Mouse (Mus musculus) lung, embryonic 15.5 days (tissue): ENCODE results near the gene Card6. TPM values are rescaled to one million over a fixed set of nuclear protein-coding genes. Genes with fewer than 3 reads are reported as not detected.

Experiments used
- ATAC-seq: fragments of 200-750 bp; cut with Nextera tagmentation; 2 replicates; pipeline ENCODE4 v1.8.0; 2017; ENCODE audit warnings: moderate number of reproducible peaks, borderline replicate concordance; ENCODE audit not compliant: low FRiP score, low TSS enrichment; ENCODE audit errors: extremely low read depth
- H3K27ac ChIP-seq: fragments of 300-500 bp; sonication (generic); 2 replicates; pipeline ENCODE4 v1.5.1; 2015; ENCODE audit warnings: moderate library complexity, mild to moderate bottlenecking, inconsistent platforms
- H3K27me3 ChIP-seq: fragments of 300-500 bp; sonication (generic); 2 replicates; pipeline ENCODE4 v1.6.1; 2015; ENCODE audit warnings: inconsistent platforms
- H3K36me3 ChIP-seq: fragments of 300-500 bp; sonication (generic); 2 replicates; pipeline ENCODE4 v1.6.1; 2015; ENCODE audit warnings: inconsistent platforms
- H3K4me1 ChIP-seq: fragments of 300-500 bp; sonication (generic); 2 replicates; pipeline ENCODE4 v1.6.1; 2015; ENCODE audit warnings: inconsistent platforms
- H3K4me2 ChIP-seq: fragments of 300-500 bp; sonication (generic); 2 replicates; pipeline ENCODE4 v1.6.1; 2015; ENCODE audit warnings: inconsistent platforms, mild to moderate bottlenecking, moderate library complexity
- H3K4me3 ChIP-seq: fragments of 300-500 bp; sonication (generic); 2 replicates; pipeline ENCODE4 v1.5.1; 2015; ENCODE audit warnings: mild to moderate bottlenecking, inconsistent platforms
- H3K9ac ChIP-seq: fragments of 300-500 bp; sonication (generic); 2 replicates; pipeline ENCODE4 v1.6.1; 2015; ENCODE audit warnings: inconsistent platforms
- H3K9me3 ChIP-seq: fragments of 300-500 bp; sonication (generic); 2 replicates; pipeline ENCODE4 v1.6.1; 2016; ENCODE audit warnings: inconsistent platforms
- WGBS: fragments of 180-500 bp; shearing (Covaris S2); methylation state at CpG from one replicate; pipeline ENCODE4 v1.1.7; 2015; 5-methylcytosine and 5-hydroxymethylcytosine counted together
- polyA plus RNA-seq: library from polyadenylated mRNA; unstranded; fragments of >200 nt; fragmentation: Nextera tagmentation; extraction: Ambion mirVana; gene quantifications from 2 replicates; pipeline ENCODE4 v1.2.1, GENCODE M21; 2015

Card6 gene
- 1.6 and 2.0 TPM in 2 replicates for polyA plus RNA-seq

DNA sequence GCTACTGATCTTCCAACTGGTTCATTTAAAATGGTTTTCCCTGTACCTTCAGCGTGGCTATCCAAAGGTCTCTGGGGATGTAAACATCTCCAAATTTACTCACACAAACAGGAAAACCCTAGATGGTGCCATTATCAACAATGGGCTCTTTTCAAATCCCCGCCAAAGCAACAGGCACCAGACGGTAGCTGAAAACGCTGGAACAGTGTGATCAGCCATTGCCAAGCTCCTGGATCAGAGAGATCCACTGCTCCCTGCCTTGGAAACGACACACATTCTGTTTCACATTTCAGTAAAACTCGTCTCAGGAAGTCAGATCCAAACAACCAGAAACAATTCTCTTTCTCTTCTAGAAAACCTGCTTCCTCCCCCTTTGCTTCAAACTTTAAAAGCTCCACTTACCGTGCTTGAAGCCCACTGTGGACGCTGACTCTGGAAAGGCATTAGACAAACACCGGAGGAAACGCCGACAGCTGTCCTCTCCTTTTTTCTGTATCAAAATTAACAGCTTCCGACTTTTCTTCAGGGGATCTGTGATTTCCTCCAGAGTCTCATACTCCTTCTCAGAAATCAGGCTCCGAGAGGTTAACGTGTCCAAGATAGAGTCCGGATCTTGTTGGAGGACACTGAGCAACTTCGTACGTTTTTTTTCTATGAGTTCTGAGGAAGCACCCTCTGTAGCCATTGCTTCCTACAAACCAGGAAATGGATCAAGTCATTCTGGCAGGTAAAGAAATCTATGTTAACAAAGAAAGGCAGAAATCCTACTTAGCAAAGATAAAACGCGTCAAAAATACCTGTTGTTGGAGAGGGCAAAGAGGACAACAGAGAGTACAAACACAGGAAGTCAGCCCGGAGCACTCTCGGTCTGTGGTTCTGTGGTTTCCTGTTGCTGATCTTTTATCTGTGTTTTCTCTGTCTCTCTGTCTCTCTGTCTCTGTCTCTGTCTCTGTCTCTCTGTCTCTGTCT lies at the start of gene Card6:
Gene Card6, minus strand, starts transcription at position 854 of the 969 bp plus-strand sequence.
- H3K4me3 ChIP-seq = peak within 1 kb of the TSS; percentile 36
- ATAC-seq = no peak
- no peaks in the 10 kb centered on the region for H3K9me3 ChIP-seq
- H3K27ac ChIP-seq = peak within 1 kb of the TSS; percentile 60
- no peaks in the 10 kb centered on the region for H3K4me1 ChIP-seq
- H3K9ac ChIP-seq = peak within 1 kb of the TSS; percentile 29
- no peaks in the 10 kb centered on the region for H3K27me3 ChIP-seq
- peak within 1 kb of the TSS; percentile 50 for H3K4me2 ChIP-seq
- 35% methylated on average over 21 of the region's 21 CpGs for WGBS
- no peaks in the 10 kb centered on the region for H3K36me3 ChIP-seq

DNA sequence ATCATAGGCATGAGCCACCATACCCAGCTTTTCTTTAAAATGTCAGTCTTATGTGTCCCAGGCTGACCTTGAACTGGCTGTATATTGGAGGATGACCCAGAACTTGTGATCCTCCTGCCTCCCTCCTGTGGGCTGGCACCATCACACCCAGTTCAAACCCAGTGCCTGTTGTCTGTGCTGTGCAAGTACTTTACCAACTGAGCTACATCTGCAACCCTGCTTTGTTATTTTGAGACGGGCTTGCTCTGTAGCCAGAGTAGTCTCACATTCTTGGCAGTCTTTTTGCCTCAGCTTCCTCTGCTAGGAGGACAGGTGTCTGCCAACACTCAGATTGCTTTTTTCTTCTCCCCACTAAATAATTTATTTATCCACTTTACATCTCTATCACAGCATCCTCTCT lies 49.0 kb upstream of the Card6 start:
- WGBS = 68% methylated on average over 1 of the region's 1 CpGs
- no peaks in the 10 kb centered on the region for H3K27me3 ChIP-seq
- H3K36me3 ChIP-seq = 0 out of 2 replicates have a peak, but pooled peaks cover 6% of the 10 kb centered on the region
- H3K4me3 ChIP-seq = no peak overlapping the region
- H3K9me3 ChIP-seq = no peaks in the 10 kb centered on the region
- no peak overlapping the region for H3K9ac ChIP-seq
- no peak overlapping the region for H3K27ac ChIP-seq
- H3K4me1 ChIP-seq = peaks cover 12% of the 10 kb centered on the region; the same call in 1 of the 2 replicates
- ATAC-seq = no peak
- no peak overlapping the region for H3K4me2 ChIP-seq

GRCm38 (mm10) chr15:5156355-5156754 lies 48.0 kb upstream of the Card6 start:
- H3K9me3 ChIP-seq = no peaks in the 10 kb centered on the region
- 83% methylated on average over 4 of the region's 4 CpGs for WGBS
- no peak overlapping the region for H3K9ac ChIP-seq
- H3K4me1 ChIP-seq = peaks cover 12% of the 10 kb centered on the region; the same call in 1 of the 2 replicates
- no peak for ATAC-seq
- no peak overlapping the region for H3K27ac ChIP-seq
- no peak overlapping the region for H3K4me3 ChIP-seq
- no peak overlapping the region for H3K4me2 ChIP-seq
- H3K36me3 ChIP-seq = 0 out of 2 replicates have a peak, but pooled peaks cover 6% of the 10 kb centered on the region
- H3K27me3 ChIP-seq = no peaks in the 10 kb centered on the region

DNA sequence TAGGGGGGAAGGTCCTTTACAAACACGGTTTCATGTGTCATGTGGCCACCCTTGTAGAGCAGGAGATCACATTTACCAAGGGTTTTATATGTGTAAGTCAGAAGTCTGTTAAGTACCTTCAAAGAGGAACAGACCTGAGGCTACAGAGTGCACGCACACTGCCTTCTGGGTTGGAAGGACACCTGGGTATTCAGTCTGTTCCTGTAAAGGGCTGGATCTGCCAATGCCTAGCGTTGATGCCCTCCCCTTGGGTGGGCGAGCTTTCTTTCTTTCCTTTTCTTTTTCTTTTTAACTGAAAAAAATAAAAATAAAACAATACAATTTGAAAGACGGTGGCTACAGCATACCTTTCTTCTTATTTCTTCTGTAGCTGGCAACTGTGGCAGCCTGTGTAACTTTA lies 46.8 kb upstream of the Card6 start:
- no peaks in the 10 kb centered on the region for H3K9me3 ChIP-seq
- H3K27me3 ChIP-seq = no peaks in the 10 kb centered on the region
- H3K4me1 ChIP-seq = peaks cover 12% of the 10 kb centered on the region; the same call in 1 of the 2 replicates
- H3K9ac ChIP-seq = no peak overlapping the region
- H3K36me3 ChIP-seq = no peaks in the 10 kb centered on the region
- H3K4me3 ChIP-seq = no peak overlapping the region
- 67% methylated on average over 5 of the region's 5 CpGs for WGBS
- H3K27ac ChIP-seq = no peak overlapping the region
- ATAC-seq = no peak
- no peak overlapping the region for H3K4me2 ChIP-seq

DNA sequence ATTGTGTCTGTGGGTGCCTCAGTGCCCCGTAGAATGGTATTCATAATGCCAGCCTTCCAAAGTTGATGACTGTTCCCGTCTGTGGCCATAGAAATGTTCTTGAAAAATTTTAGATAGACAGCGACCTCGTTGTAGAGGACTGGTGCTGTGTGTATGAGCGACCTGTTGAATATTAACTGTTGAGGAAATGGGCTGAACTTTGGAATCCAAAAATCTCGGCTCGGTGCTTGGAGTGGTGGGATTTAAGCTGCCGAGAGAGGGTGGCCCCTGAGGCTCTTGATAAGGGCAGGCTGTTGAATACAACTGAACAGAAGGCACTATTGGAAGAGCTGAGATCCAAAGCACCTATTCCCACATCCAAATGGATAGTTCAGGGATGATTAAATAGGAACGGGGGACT lies 46.3 kb upstream of the Card6 start:
- H3K4me3 ChIP-seq = no peak overlapping the region
- no peak overlapping the region for H3K4me2 ChIP-seq
- H3K27ac ChIP-seq = no peak overlapping the region
- H3K9ac ChIP-seq = no peak overlapping the region
- H3K4me1 ChIP-seq = peaks cover 12% of the 10 kb centered on the region; the same call in 1 of the 2 replicates
- 53% methylated on average over 9 of the region's 9 CpGs for WGBS
- H3K36me3 ChIP-seq = no peaks in the 10 kb centered on the region
- ATAC-seq = no peak
- no peaks in the 10 kb centered on the region for H3K27me3 ChIP-seq
- H3K9me3 ChIP-seq = no peaks in the 10 kb centered on the region

DNA sequence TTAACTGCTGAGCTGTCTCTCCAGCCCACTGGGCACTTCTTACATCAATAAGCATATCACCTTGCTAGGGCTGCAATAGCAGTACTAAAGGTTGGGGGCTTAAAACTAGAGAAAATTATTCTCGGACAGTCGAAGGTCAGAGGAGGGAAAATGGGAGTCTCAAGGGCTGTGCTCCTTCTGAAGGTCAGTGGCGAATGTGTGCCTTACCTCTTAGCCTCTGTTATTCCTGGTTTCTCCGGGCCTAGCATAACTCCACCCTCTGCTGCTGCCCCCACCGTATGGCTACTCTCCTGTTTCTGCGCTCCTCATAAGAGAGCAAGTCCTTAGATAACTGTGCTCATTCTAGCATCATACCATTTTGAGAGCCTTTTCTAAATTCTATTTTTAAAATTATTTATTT lies 43.8 kb upstream of the Card6 start:
- H3K27me3 ChIP-seq = no peaks in the 10 kb centered on the region
- ATAC-seq = no peak

DNA sequence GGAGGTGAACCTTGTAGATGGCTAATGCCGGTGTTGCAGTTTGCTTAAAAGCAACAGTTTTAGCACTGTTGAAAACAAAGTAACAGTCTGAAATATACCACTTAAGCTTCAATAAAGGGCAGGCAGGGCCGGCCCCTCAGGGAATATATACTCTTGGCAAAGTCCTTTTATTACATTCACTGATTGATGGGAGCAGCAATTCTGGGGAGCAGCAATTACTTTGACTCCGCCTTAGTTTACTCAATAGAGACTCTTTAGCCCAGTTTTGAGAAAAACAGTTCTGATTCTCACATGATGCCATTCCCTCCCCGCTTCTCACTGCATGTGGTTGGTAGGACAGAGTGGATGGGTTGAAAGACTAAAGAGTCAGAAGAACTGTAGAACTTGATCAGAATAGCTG lies 40.8 kb upstream of the Card6 start:
- WGBS = 80% methylated on average over 4 of the region's 4 CpGs
- ATAC-seq = no peak
- peaks cover 11% of the 10 kb centered on the region for H3K4me1 ChIP-seq
- no peaks in the 10 kb centered on the region for H3K9me3 ChIP-seq
- no peaks in the 10 kb centered on the region for H3K27me3 ChIP-seq
- no peak overlapping the region for H3K9ac ChIP-seq
- no peak overlapping the region for H3K4me2 ChIP-seq
- H3K27ac ChIP-seq = no peak overlapping the region
- no peak overlapping the region for H3K4me3 ChIP-seq
- no peaks in the 10 kb centered on the region for H3K36me3 ChIP-seq

More for the DNA sequence above, 43.8 kb upstream of the Card6 start:
- Histone ChIP-seq H3K4me2 (no peak overlapping the region), H3K9me3 (no peaks in the 10 kb centered on the region), H3K9ac (no peak overlapping the region), H3K27ac (no peak overlapping the region), H3K4me3 (no peak overlapping the region), H3K4me1 (peaks cover 12% of the 10 kb centered on the region; the same call in 1 of the 2 replicates), H3K36me3 (no peaks in the 10 kb centered on the region)
- WGBS = 84% methylated on average over 6 of the region's 6 CpGs

- 36% methylated on average over 9 of the region's 9 CpGs for WGBS
- peak overlapping the region; percentile 62 for H3K4me2 ChIP-seq
- H3K4me3 ChIP-seq = peak overlapping the region; percentile 93
- H3K27me3 ChIP-seq = no peaks in the 10 kb centered on the region
- H3K9ac ChIP-seq = 0 out of 2 replicates have a peak overlapping the region, but pooled peaks have one; percentile 20
- H3K36me3 ChIP-seq = no peaks in the 10 kb centered on the region
- H3K9me3 ChIP-seq = no peaks in the 10 kb centered on the region
- ATAC-seq = no peak
- no peak overlapping the region for H3K27ac ChIP-seq
- H3K4me1 ChIP-seq = peaks cover 11% of the 10 kb centered on the region
These were observed 37.0 kb upstream of the Card6 start for GRCm38 (mm10) chr15:5145196-5145945.

GRCm38 (mm10) chr15:5144021-5144778 lies 35.9 kb upstream of the Card6 start:
- Histone ChIP-seq H3K27ac (peak overlapping the region; percentile 91), H3K27me3 (no peaks in the 10 kb centered on the region), H3K4me1 (peaks cover 11% of the 10 kb centered on the region), H3K9me3 (no peaks in the 10 kb centered on the region), H3K4me3 (peak overlapping the region; percentile 93), H3K36me3 (no peaks in the 10 kb centered on the region), H3K4me2 (peak overlapping the region; percentile 62), H3K9ac (peak overlapping the region; percentile 91)
- peak; percentile 88 for ATAC-seq
- WGBS = under 1% methylated on average over 50 of the region's 61 CpGs

GRCm38 (mm10) chr15:5143361-5144020 lies 35.2 kb upstream of the Card6 start, which contains the start of gene Prkaa1:
Prkaa1 (plus strand) TSS chr15:5143861.
- H3K36me3 ChIP-seq = no peaks in the 10 kb centered on the region
- H3K9ac ChIP-seq = peak within 1 kb of the TSS; percentile 91
- H3K4me3 ChIP-seq = peak within 1 kb of the TSS; percentile 93
- peak; percentile 96 for ATAC-seq
- H3K4me1 ChIP-seq = peaks cover 11% of the 10 kb centered on the region
- WGBS = under 1% methylated on average over 62 of the region's 80 CpGs
- peak within 1 kb of the TSS; percentile 62 for H3K4me2 ChIP-seq
- H3K27ac ChIP-seq = peak within 1 kb of the TSS; percentile 91
- H3K27me3 ChIP-seq = no peaks in the 10 kb centered on the region
- no peaks in the 10 kb centered on the region for H3K9me3 ChIP-seq

- no peak for ATAC-seq
- Histone ChIP-seq H3K4me1 (peaks cover 15% of the 10 kb centered on the region), H3K27ac (no peak overlapping the region), H3K27me3 (no peaks in the 10 kb centered on the region), H3K4me2 (peak overlapping the region; percentile 62), H3K9me3 (no peaks in the 10 kb centered on the region), H3K36me3 (no peaks in the 10 kb centered on the region), H3K4me3 (peak overlapping the region; percentile 93; the same call in 1 of the 2 replicates), H3K9ac (no peak overlapping the region)
- 55% methylated on average over 5 of the region's 5 CpGs for WGBS
These were observed 34.4 kb upstream of the Card6 start for GRCm38 (mm10) chr15:5142714-5143113.
